Mouse (Mus musculus) layer of hippocampus, adult 2 months (tissue): ENCODE measurements at regions not wholly inside any gene's neighbourhood (a gene's known extent, or its start where the extent isn't known, plus 50 kb on each side); places are given as distances from the start of the nearest gene placed in this dataset.

ENCODE experiments used
- DNase-seq, 2 experiments: peaks; one replicate each; pipeline ENCODE4 v3.0.0; 2022; ENCODE audit warnings: low spot score in 2 of 2
- H3K27ac ChIP-seq: fragments of 200-600 bp; 2 replicates; pipeline ENCODE4 v1.8.1; 2022
- H3K4me3 ChIP-seq: fragments of 200-600 bp; 2 replicates; pipeline ENCODE4 v1.8.1; 2022; ENCODE audit warnings: mild to moderate bottlenecking
- CTCF ChIP-seq: fragments of 200-600 bp; conservative IDR thresholded peaks from 2 replicates; pipeline ENCODE4 v1.8.1; 2022; ENCODE audit warnings: antibody characterized with exemption, mild to moderate bottlenecking, moderate library complexity

GRCm38 (mm10) chr1:61277170-61277710 lies 299.5 kb downstream of the Icos start:
- DNase-seq = no peak
- no peak overlapping the region for H3K27ac ChIP-seq
- TF ChIP-seq CTCF = no peak
- no peak overlapping the region for H3K4me3 ChIP-seq

GRCm38 (mm10) chr1:61288185-61288584 lies 310.5 kb downstream of the Icos start:
- Histone ChIP-seq H3K27ac (no peak overlapping the region), H3K4me3 (no peak overlapping the region)
- no peak for DNase-seq
- TF ChIP-seq CTCF = no peak

GRCm38 (mm10) chr1:61288946-61289345 lies 311.2 kb downstream of the Icos start:
- no peak for TF ChIP-seq CTCF
- Histone ChIP-seq H3K27ac (no peak overlapping the region), H3K4me3 (no peak overlapping the region)
- DNase-seq = no peak

GRCm38 (mm10) chr1:61289552-61289951 lies 311.8 kb downstream of the Icos start:
- no peak for DNase-seq
- TF ChIP-seq CTCF = no peak
- Histone ChIP-seq H3K27ac (no peak overlapping the region; the same call in 1 of the 2 replicates), H3K4me3 (no peak overlapping the region)

GRCm38 (mm10) chr1:61293106-61293505 lies 315.4 kb downstream of the Icos start:
- no peak for DNase-seq
- Histone ChIP-seq H3K4me3 (no peak overlapping the region), H3K27ac (no peak overlapping the region)
- TF ChIP-seq CTCF = no peak

GRCm38 (mm10) chr1:61295219-61295618 lies 317.5 kb downstream of the Icos start:
- Histone ChIP-seq H3K27ac (no peak overlapping the region), H3K4me3 (no peak overlapping the region)
- no peak for DNase-seq
- TF ChIP-seq CTCF = no peak

- Histone ChIP-seq H3K27ac (no peak overlapping the region), H3K4me3 (no peak overlapping the region)
- DNase-seq = no peak
- no peak for TF ChIP-seq CTCF
These were observed 319.1 kb downstream of the Icos start for GRCm38 (mm10) chr1:61296831-61297230.

- DNase-seq = no peak
- TF ChIP-seq CTCF = no peak
- H3K4me3 ChIP-seq = no peak overlapping the region
- no peak overlapping the region for H3K27ac ChIP-seq
These were observed 319.6 kb downstream of the Icos start for GRCm38 (mm10) chr1:61297361-61297760.

- peak; percentile 65 to 73 for DNase-seq
- TF ChIP-seq CTCF = peak; percentile 90
- peak overlapping the region; percentile 73 for H3K27ac ChIP-seq
- H3K4me3 ChIP-seq = no peak overlapping the region
These were observed 320.3 kb downstream of the Icos start for GRCm38 (mm10) chr1:61298064-61298463.

GRCm38 (mm10) chr1:61298779-61299178 lies 321.1 kb downstream of the Icos start:
- H3K27ac ChIP-seq = peak overlapping the region; percentile 73
- TF ChIP-seq CTCF = no peak
- no peak for DNase-seq
- no peak overlapping the region for H3K4me3 ChIP-seq

GRCm38 (mm10) chr1:61300491-61300890 lies 322.8 kb downstream of the Icos start:
- Histone ChIP-seq H3K27ac (no peak overlapping the region), H3K4me3 (no peak overlapping the region)
- no peak for TF ChIP-seq CTCF
- DNase-seq = no peak

GRCm38 (mm10) chr1:61301041-61302030 lies 323.6 kb downstream of the Icos start:
- no peak for DNase-seq
- H3K27ac ChIP-seq = no peak overlapping the region
- TF ChIP-seq CTCF = no peak
- H3K4me3 ChIP-seq = no peak overlapping the region

GRCm38 (mm10) chr1:61302570-61303071 lies 324.9 kb downstream of the Icos start:
- Histone ChIP-seq H3K4me3 (no peak overlapping the region), H3K27ac (peak overlapping the region; percentile 62; the same call in 1 of the 2 replicates)
- DNase-seq = no peak
- no peak for TF ChIP-seq CTCF
